ENCODE assay signal across 10 mouse cellular contexts in the genomic region with DNA sequence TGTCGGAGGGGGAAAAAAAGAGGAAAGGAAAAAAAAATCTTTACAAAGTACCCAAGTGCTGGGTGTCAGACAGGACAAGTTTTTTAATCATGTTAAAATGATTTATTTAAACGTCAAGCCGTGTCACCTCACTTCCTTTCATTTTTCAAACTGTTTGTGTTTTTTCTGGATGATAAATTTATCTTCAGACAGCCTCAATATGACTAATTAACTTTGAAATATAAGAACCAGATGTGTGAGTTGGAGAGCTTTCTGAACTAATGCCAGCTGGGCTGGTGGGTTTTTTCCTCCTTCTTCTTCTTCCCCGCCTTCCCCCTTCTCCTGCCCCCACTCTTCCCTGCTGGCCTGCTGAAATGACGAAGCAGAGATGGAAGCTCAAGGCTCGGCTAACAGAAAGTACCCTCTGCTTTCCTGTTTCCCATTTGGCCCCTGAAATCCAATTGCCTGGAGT.
DNase-seq lines count a peak whose midpoint lies in the region; ATAC-seq and TF ChIP-seq lines count a peak whose summit lies in the region.
"Had no signal": no experiment of that assay in that cellular context is flagged by ENCODE, and none has a peak within 500 bp of the region (broad histone marks: within the 10 kb centered on the region; RNA-seq: fewer than 3 reads in every experiment).

No protein-coding gene starts in this region.

- peaks cover 58% of the 10 kb centered on the region for H3K4me1 ChIP-seq in heart, embryonic 13.5 days
- H3K4me1 ChIP-seq in midbrain, postnatal 0 days (ENCODE audit: insufficient read depth, low read length) = peaks cover 10% of the 10 kb centered on the region; the same call in 1 of the 2 replicates
- peaks cover 19% of the 10 kb centered on the region for H3K4me1 ChIP-seq in midbrain, embryonic 14.5 days (ENCODE audit: control insufficient read depth, insufficient read depth, low read length)
- peaks cover 39% of the 10 kb centered on the region for H3K4me1 ChIP-seq in forebrain, embryonic 12.5 days

- no peak for TF ChIP-seq CTCF in midbrain, postnatal 0 days (IDR thresholded peaks at IDR 0.05)

- no peaks in the 10 kb centered on the region for H3K36me3 ChIP-seq in heart, embryonic 13.5 days
- H3K36me3 ChIP-seq in midbrain, postnatal 0 days (ENCODE audit: insufficient read depth, low read length) = no peaks in the 10 kb centered on the region
- no peaks in the 10 kb centered on the region for H3K36me3 ChIP-seq in midbrain, embryonic 14.5 days (ENCODE audit: control insufficient read depth, insufficient read depth, low read length)
- H3K36me3 ChIP-seq in forebrain, embryonic 12.5 days (replicated peaks) = no peaks in the 10 kb centered on the region

- 48% methylated on average over 6 of the region's 6 CpGs for WGBS in heart, embryonic 13.5 days
- WGBS in midbrain, postnatal 0 days = 26% methylated on average over 6 of the region's 6 CpGs
- 23% methylated on average over 6 of the region's 6 CpGs for WGBS in midbrain, embryonic 14.5 days
- WGBS in forebrain, embryonic 12.5 days = 13% methylated on average over 6 of the region's 6 CpGs

- H3K27me3 ChIP-seq in heart, embryonic 13.5 days (replicated peaks) = peaks cover 65% of the 10 kb centered on the region
- no peaks in the 10 kb centered on the region for H3K27me3 ChIP-seq in midbrain, postnatal 0 days (ENCODE audit: insufficient read depth, low read length)
- peaks cover 5% of the 10 kb centered on the region; the same call in 1 of the 2 replicates for H3K27me3 ChIP-seq in midbrain, embryonic 14.5 days (ENCODE audit: control insufficient read depth, insufficient read depth, low read length)
- peaks cover 14% of the 10 kb centered on the region for H3K27me3 ChIP-seq in forebrain, embryonic 12.5 days

- H3K4me3 ChIP-seq in heart, embryonic 13.5 days = no peak overlapping the region
- no peak overlapping the region for H3K4me3 ChIP-seq in midbrain, postnatal 0 days (ENCODE audit: low read depth, low read length)
- H3K4me3 ChIP-seq in midbrain, embryonic 14.5 days (replicated peaks; ENCODE audit: low read depth, low read length) = no peak overlapping the region
- no peak overlapping the region for H3K4me3 ChIP-seq in forebrain, embryonic 12.5 days (replicated peaks)

- no peak overlapping the region for H3K4me2 ChIP-seq in heart, embryonic 13.5 days
- no peak overlapping the region for H3K4me2 ChIP-seq in midbrain, postnatal 0 days (ENCODE audit: low read depth, low read length, poor library complexity, severe bottlenecking)
- H3K4me2 ChIP-seq in midbrain, embryonic 14.5 days (ENCODE audit: low read length) = no peak overlapping the region
- H3K4me2 ChIP-seq in forebrain, embryonic 12.5 days = peak overlapping the region; percentile 13; the same call in 1 of the 2 replicates

- H3K27ac ChIP-seq in heart, embryonic 13.5 days (replicated peaks) = 0 out of 2 replicates have a peak overlapping the region, but pooled peaks have one; percentile 25
- no peak overlapping the region for H3K27ac ChIP-seq in midbrain, postnatal 0 days (ENCODE audit: low read depth, low read length)
- no peak overlapping the region for H3K27ac ChIP-seq in midbrain, embryonic 14.5 days (replicated peaks; ENCODE audit: low read depth, low read length)
- H3K27ac ChIP-seq in forebrain, embryonic 12.5 days = peak overlapping the region; percentile 69; the same call in 1 of the 2 replicates

- no peaks in the 10 kb centered on the region for H3K9me3 ChIP-seq in heart, embryonic 13.5 days
- H3K9me3 ChIP-seq in midbrain, postnatal 0 days (ENCODE audit: low read length) = no peaks in the 10 kb centered on the region
- H3K9me3 ChIP-seq in midbrain, embryonic 14.5 days (ENCODE audit: control insufficient read depth, low read length) = no peaks in the 10 kb centered on the region
- no peaks in the 10 kb centered on the region for H3K9me3 ChIP-seq in forebrain, embryonic 12.5 days

- intact Hi-C loops in heart, postnatal 36 days (cut with DNase I) = no loop called here

- no peak overlapping the region for H3K9ac ChIP-seq in heart, embryonic 13.5 days
- no peak overlapping the region for H3K9ac ChIP-seq in midbrain, postnatal 0 days (replicated peaks; ENCODE audit: low read length, poor library complexity, severe bottlenecking)
- H3K9ac ChIP-seq in midbrain, embryonic 14.5 days (replicated peaks; ENCODE audit: low read length) = no peak overlapping the region
- no peak overlapping the region for H3K9ac ChIP-seq in forebrain, embryonic 12.5 days

- ATAC-seq in heart, embryonic 13.5 days (ENCODE audit: extremely low read depth, insufficient number of reproducible peaks, low FRiP score, low TSS enrichment) = no peak
- no peak for ATAC-seq in midbrain, postnatal 0 days (ENCODE audit: low FRiP score)
- ATAC-seq in midbrain, embryonic 14.5 days (ENCODE audit: low FRiP score, low TSS enrichment) = no peak
- no peak for ATAC-seq in forebrain, embryonic 12.5 days (ENCODE audit: low FRiP score)
- ATAC-seq: activated CD4-positive, CD25-positive, alpha-beta regulatory T cell, adult 4 months; midbrain, embryonic 16.5 days had no signal

- DNase-seq in heart, postnatal 36 days = no peak
- peak; percentile 15 for DNase-seq in midbrain, postnatal 0 days (ENCODE audit: low spot score)
- no peak for DNase-seq in midbrain, embryonic 14.5 days
- DNase-seq in lung, postnatal 4 days = peak; percentile 42 to 64
- DNase-seq in layer of hippocampus, adult 9-10 months (ENCODE audit: low spot score) = no peak
- no peak for DNase-seq in T-cell, adult 2 months (ENCODE audit: low spot score)

Comparison
In these comparisons a context has a peak if more than half of its experiments do, and no peak if none do; other contexts are left out.
1. DNase-seq: peak in midbrain, postnatal 0 days (single experiment) and lung, postnatal 4 days (2 of 2); none in heart, postnatal 36 days (0 of 2), midbrain, embryonic 14.5 days (single experiment), layer of hippocampus, adult 9-10 months (single experiment) and T-cell, adult 2 months (single experiment).
2. H3K27ac ChIP-seq: peak in heart, embryonic 13.5 days (single experiment) and forebrain, embryonic 12.5 days (single experiment); none in midbrain, postnatal 0 days (single experiment) and midbrain, embryonic 14.5 days (single experiment).